Mouse (Mus musculus) megakaryocyte-erythroid progenitor cell, adult 5-6 weeks (primary cell): ENCODE data around the gene Cdh23. TPM values are rescaled to one million over a fixed set of nuclear protein-coding genes. Genes with fewer than 3 reads are reported as not detected.

Experiments
- ATAC-seq: replicated peaks from 2 replicates; pipeline ENCODE4 v1.8.0; 2016; ENCODE audit warnings: mild to moderate bottlenecking, inconsistent platforms; ENCODE audit not compliant: severe bottlenecking, poor library complexity, low FRiP score, low TSS enrichment
- total RNA-seq, 2 experiments: library from RNA; stranded (forward) in 1 of 2; stranded (reverse) in 1 of 2; fragments of 200-1000, 215-1000 nt in 1 of 2; fragments of >200 nt in 1 of 2; fragmentation: Nextera tagmentation in 1 of 2; gene quantifications; 2 replicates each; pipeline ENCODE4 v1.2.3; 2014 to 2017

Cdh23 gene
- total RNA-seq, 2 experiments from 2014 or later, result not detected

DNA sequence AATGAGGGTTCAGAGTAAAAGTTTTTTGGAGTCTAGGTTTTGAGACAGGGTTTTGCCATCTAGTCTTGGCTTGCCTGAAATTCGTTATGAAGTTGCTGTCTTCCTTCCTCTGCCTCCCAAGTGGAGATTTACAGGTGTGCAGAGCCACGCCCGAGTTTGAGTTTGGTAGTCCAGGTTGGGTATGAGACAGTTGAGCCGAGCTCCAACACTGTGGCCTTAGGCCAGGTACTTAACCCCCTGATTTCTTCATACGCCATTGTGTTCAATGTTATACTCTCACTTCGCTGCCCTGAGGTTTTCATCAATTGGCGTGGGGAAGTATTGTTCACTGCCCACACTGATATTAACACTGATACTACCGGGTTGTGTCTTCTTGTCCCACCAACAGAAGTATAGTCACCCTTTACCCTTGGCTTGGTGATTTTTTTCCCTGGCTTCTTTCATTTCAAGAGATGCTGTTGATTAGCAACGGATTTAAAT is 414.7 kb downstream of the Cdh23 start:
- no peak for ATAC-seq

DNA sequence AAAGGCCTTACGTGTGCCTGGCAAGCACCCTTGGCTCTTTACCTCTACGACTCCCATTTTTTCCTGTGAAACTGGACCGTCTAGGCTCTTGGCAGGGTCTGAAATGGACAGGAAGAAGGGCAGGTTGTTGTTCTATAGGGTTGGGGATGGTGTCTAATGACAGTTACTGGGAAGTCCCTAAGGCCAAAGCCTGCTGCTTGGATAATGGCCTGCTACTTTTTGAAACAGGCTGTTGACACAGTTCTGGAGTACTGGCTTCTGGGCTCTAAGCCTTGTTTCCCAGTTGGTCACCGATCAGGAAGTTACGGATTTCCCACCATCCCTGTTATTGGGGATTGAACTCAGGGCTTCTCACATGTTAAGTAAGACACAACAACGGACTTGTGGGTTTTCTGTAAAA is 415.9 kb downstream of the Cdh23 start:
- no peak for ATAC-seq

DNA sequence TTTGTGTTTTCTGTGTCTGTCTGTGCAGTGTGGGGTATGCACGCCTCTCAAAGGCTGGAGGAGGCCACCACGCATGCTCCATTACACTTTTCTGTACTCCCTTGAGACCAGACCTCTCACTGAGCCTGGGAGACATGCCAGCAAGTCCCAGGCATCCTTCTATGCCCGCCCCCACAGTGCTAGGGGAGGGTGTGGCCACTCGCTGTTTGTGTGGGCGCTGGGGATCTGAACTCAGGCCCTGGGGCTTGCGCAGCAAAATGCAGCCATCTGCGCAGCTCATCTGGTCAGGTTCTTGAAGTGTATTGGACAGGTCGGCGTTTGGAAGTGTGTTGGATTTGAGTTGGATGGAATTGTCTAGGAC is 416.4 kb downstream of the Cdh23 start:
- no peak for ATAC-seq

DNA sequence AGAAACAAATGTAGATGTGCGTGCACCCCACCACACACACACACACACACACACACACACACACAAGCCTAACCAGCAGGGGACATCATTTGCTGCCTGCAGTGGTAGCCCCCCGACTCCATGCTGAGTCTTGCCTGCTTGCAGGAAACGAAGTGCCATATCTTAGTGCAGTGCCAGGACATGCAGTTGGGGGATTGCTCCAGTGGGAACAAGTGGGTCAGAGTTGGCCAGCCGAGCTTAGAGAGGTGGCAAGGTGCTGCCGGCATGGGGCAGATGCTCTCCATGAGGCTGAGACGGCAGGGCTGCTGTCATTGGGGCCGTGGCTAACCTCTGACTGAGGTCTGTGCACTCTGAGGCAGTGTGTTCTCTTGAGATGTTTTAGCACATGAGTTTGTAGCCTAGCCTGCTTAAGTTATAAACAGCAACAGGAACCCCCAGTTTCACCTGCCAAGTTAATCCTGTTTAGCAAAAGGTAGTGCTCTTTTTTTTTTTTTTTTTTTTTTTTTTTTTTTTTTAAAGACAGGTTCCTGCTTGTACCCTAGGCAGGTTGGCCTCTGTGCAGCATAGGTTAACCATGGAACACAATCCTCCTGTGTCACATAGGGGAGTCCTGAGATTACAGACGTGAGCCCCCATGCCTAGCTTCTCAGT is 416.9 kb downstream of the Cdh23 start:
- ATAC-seq, result no peak

DNA sequence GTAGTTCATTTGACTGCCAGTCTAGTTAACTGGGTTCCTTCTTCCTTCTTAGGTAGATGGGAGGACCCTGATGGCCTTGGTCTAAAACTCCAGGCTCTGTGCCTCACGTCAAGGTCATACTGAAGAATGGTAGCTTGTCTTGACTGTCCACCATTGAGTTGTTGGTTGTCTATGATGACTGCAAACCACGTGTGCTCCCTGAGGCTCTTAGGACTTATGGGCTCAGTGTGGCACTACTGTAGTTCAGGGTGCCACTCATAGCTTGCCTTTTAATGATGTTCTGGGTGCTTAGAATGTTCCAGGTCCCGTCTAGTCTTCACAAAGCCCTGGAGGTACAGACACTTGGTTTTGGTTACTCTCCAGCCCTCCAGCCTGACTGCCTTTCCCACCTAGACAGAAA is 417.5 kb downstream of the Cdh23 start:
- ATAC-seq, result no peak

DNA sequence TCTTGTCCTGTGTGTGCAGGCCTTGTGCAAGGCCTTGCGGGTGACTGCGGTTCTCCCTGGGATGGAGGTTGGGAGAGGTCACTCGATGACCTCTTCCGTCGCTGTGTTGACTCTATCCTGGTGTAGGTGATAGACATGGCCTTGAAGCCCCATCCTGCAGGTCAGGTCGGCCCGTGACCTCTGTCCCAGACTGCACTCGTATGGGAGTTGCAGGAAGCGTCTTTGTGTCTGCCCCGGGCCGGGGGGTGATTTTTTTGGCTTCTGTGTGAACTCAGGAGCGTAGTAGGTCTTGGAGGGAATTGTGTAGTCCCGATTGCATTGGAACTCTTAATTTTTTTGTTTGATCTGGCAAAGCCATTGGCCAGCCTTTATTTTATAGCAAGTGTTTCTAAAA is 418.3 kb downstream of the Cdh23 start:
- ATAC-seq, result no peak

DNA sequence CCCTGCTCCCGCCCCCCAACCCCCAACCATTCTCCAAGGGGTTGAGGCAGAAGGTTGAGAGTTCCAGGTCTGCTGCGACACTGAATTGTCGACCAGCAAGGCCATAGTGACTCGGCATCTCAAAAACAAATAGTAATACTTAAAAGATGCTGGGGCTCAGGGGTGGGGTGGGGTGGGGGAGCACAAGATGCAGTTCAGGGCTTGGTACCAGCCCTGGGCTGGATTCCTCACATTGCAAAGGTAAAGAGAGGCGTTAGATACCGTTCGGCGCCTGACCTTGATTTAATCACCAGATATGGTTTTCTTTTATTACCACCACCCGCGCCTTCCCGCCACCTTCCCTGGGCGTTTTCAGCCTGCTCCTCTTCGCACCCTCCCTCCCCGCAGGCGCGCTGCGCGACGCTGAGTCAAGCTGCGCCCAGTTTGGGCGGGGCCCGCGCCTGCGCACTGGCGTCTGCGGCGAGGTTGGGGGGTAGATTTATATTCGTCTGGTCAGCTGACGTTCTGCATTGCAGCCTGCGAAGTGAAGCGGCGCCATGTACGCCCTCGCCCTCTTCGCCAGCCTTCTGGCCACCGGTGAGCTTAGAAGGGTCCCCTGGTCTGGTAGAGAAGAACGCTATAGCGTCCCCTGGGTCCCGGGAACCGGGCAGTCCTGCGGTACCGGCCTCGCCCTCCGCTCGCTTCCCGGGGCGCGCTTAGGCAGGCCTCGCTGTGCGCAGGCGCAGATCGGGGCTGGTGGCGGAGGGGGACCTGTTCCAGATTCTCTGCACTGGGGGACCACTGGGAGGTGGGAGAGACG is 418.9 kb downstream of the Cdh23 start, which contains the start of gene Psap:
Psap (plus strand) TSS at position 421 of the 799 bp plus-strand sequence.
- ATAC-seq, result peak; percentile 91

DNA sequence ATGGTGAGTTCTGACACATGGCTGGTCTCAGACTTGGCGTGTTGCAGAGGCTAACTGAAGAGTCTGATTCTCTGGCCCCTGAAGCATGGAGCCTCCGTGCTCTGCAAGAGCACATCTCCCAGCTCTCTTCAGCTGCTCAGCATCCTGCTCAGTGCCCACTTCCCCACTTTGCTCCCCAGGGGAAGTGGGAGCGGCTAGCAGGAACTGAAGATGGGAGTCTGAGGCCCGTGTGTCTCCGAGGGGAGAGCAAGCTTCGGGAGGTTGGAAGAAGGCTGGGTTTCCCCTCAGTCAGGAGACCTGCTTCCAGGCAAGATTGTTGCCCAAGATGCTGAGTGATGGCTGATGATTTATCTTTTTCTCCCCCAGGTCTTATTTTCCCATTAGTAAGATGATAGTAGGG is 422.9 kb downstream of the Cdh23 start:
- ATAC-seq, result no peak

DNA sequence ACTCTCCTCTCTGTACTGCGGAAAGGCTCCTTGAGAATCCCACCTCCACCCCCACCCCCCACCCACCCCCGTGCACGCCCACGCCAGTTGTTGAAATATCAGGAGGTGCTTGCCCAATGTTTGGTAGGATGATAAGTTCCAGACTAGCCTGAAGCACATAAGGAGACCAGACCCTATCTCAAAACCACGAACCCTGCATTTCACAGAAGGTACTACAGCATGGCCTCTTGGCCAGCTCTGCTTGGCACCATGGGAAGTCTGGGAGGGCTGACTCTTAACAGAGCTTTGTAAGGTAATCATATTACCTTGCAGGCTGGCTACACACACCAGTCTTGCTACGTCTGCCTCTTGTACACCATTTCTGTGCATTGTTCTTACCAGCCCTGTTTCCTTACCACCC is 424.0 kb downstream of the Cdh23 start:
- peak; percentile 78 for ATAC-seq

DNA sequence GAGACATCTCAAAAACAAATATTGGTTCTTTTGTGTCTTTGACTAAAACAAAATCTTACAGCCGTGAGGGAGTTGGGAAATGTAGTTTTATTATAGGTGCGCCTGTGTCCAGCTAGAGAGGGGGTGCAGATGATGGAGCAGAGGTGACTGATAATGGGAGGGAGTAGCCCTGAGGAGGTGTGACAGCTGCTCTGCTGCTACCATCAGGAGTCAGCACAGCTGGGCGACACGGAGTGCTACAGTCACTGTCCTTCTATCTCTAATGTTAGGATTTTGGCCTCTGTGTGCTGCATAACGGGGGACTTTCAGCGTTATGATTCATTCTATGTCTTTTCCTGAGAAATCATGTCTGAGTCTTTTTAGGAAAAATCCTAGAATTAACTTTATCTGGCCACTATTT is 425.3 kb downstream of the Cdh23 start:
- ATAC-seq, result no peak

DNA sequence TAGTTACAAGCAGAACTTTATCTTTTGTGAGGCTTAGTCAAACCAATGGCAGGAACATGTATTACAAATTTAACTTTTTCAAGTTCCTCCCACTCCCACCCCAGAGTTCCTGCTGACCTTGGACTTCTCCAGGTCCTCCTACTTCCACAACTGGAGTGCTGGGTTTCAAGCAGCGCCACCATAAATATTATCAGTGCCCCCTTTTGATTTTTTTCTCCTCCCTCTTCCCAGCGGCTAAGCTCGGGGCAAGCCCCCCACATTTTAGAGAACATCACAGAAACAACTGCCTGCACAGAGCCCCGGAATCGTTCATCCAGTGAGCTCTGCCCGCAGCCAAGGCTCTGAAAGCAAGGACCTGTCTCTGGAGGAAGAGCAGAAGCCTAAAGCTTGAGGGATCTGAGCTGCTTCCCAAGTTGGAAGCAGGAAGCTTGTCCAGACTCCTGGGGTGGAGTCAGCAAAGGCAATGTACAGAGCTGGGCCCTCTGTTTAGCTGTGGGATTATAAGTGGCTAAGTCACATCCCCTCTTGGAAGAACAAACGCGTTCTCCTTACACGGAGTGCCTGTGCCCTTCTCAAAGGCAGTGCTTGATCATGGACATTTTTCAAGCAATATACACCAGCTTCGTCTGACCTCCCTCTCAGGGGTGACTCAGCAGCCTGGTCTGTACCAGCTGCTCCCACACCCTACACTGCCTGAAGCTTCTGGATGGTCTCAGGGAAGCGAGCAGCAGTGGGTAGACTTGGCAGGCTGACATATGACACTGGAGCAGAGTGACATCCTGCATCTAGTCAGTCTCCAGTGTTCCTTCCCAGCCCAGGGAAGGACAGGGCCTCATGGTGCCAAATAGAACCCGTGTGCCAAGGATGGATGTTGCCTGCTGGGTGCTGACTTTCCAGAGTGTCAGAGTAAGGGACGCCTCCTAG is 426.9 kb downstream of the Cdh23 start:
- ATAC-seq, result 0 out of 2 replicates have a peak, but pooled peaks have one; percentile 35

DNA sequence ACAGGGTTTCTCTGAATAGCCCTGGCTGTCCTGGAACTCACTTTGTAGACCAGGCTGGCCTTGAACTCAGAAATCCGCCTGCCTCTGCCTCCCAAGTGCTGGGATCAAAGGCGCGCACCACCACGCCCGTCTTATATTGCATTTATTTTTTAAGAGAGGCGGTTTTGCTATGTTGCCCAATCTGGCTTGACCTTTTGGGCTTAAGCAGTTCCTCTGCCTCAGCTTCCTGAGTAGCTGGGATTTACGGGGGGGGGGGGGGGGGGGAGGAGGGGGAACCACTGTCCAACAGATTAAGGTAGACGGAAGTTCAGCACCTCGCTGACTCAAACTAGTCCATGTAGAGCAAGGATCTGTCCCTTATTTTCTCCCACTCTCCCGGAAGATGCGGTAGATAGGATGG is 427.6 kb downstream of the Cdh23 start:
- no peak for ATAC-seq

DNA sequence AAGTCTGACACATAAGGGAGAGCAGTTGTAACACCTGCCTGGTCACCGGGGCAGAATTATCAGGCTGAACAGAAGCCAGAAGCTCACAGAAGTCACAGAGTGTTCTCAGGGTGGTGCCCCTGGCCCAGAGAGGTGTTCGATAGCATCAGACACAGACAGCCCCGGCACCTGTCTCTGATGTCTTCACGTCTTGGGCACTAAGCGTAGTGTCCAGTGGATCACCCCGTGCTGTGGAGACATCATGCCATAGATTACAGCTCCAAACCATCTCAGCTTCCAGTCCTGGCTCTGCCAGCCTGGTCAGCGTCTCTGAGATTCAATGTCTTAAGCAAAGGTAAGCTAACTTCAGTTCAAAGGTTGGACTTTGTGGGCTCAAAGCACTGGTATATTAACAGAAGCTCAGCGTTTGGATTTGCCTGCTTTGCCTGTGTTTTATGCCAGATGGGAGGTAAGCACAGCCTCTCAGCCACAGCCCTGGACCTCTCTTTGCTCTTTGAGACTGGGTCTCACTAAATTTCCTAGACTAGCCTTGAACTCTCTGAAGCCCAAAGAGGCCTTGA is 429.4 kb downstream of the Cdh23 start:
- ATAC-seq, result no peak

DNA sequence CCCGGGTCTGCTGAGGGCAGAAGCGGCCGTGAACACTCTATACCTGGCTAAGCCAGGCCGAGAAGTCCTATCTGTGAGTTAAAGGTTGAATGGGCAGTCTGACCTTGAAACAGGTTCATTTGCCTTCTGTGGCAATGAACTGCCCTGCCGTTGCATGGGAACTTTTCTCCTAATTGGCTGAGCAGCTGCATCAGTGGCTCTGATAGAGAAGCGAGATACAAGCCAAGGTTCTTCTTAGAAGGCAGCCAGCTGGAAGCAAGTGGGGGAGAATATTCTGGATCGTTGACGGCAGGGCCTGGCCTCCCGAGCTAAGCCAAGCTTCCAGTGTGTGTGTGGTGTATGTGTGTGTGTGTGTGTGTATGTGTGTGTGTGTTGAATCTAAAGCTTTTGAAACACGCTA is 431.0 kb downstream of the Cdh23 start:
- no peak for ATAC-seq

DNA sequence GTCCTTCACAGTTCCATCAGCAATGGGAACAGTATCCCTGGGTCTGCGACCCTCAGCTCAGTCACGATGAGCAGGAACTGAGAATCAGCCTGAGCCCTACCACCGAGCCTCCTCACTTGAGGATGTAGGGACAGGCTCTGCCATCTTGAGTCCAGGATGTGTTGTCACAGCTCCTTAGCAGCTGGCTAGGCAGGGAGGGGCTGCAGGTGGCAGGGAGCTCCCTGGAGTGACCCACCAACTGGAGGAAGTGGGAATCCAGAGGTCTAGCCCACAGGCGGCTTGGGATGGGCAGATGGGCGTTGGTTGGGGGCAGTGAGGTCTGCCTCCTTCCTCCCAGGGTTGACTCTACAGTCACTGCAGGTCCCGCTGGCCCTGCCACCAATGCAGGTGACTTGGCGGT is 432.9 kb downstream of the Cdh23 start:
- ATAC-seq, result no peak

DNA sequence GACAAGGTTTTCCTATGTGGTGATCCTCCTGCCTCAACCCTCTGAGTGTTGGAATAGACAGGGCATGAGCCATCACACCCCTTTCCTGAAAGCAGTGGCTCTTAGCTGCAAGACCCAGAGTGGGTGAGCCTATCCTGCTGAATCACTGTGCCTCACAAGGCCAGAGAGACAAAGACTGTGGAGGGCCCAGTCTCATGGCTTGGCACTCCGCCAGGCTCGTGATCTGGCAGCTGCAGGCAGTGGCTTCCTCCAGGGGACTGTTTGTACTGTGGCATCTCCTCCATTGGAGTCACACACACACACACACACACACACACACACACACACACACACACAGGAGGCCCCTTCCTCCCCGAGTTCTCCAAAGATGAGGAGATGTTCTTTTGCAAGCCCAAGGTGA is 433.9 kb downstream of the Cdh23 start:
- ATAC-seq, result peak; percentile 89

DNA sequence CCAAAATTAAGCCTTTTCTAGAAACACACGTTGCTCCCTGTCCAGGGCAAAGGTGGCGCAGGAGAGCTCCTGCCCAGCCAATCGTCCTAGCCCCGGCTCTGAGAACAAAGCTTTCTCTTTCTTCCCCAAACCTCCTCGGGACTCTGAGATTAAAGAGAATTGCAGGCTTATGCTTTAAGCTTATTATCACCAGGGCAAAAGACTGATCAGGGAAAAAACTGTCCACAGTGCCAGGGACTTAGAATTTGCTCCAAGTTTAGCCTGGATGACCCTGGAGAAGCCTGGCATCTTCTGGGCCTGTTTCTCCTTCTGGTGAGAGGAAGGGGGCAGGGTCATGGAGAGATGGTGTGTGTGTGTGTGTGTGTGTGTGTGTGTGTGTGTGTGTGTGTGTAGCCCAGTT is 434.8 kb downstream of the Cdh23 start:
- no peak for ATAC-seq

DNA sequence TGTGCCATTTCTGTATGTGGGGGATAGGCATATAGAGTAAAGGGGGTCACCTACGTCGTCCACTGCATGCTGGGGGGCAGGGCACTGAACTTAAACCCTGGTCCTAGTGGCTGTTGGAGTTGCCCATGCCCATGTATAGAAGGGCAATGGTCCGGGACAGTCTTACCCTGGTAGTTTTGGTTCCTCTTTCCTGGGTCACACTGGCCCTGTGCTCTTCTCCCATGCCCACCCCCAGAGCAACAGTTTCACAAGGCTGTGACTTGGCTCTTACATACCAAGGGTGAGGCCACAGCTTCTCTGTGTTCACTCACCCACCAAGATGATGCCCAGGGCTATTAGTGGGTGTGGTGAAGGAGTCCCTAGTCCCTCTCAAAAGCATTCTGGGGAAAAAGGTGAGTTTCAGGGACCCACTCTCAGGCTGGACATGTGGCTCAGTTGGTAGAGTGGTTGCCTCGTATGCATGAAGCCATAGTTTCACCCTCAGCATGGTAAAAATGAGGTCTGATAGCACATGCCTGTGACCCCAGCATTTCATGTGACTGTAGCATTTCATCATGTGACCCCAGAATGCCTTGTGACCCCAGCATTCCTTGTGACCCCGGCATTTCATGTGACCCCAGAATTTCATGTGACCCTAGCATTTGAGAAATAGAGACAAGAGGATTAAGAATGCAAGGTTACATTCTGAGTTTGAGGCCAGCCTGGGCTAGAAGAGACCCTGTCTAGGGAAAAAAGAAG is 435.6 kb downstream of the Cdh23 start:
- ATAC-seq, result no peak

DNA sequence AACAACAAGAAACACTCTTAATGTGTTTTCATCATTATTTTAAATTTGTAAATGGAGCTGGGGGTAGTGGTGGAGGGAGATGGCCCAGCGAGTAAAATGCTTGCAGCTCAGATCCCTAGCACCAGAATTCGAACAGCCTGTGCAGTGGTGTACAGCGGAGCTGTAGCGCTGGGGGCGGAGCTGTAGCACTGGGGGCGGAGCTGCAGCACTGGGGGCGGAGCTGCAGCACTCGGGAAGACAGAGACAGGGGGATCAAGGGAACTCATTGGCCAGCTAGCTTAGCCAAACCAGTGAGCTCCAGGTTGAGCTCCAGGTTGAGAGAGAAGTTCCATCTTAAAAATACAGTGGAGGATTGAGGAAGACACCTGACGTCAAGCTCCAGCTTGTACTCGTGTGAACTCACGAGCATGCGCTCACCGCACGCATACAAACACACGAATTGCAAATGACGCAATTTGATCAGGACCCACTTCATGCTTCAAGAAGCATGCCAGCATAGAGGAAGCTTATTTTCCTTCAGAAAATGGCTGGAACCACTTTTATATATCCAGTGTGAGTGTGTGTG is 438.9 kb downstream of the Cdh23 start:
- no peak; the same call in 1 of the 2 replicates for ATAC-seq
